Mouse (Mus musculus) heart, embryonic 14.5 days (tissue): ENCODE measurements at regions not wholly inside any gene's neighbourhood (a gene's known extent, or its start where the extent isn't known, plus 50 kb on each side); places are given as distances from the start of the nearest gene placed in this dataset.
"Not testable (repeated sequence)": the region's sequence is repeated elsewhere in the genome, so short reads cannot be mapped to it uniquely, and the experiment has no call there.

Source experiments
- ATAC-seq: fragments of 200-750 bp; cut with Nextera tagmentation; 2 replicates; pipeline ENCODE4 v1.8.0; 2017; ENCODE audit warnings: low read depth, moderate TSS enrichment; ENCODE audit not compliant: insufficient number of reproducible peaks, insufficient read depth, low FRiP score
- H3K27ac ChIP-seq, 2 experiments: fragments of 200-500 bp in 1 of 2; fragments of 300-500 bp in 1 of 2; sonication (generic) in 1 of 2; replicated peaks in 1 of 2; 2 replicates each; pipeline ENCODE4 v1.5.1; 2012 to 2014; ENCODE audit warnings: low read depth in 2 of 2, low read length in 2 of 2, control low read depth in 1 of 2, mild to moderate bottlenecking in 1 of 2, mixed read lengths in 1 of 2; ENCODE audit not compliant: control insufficient read depth in 1 of 2, insufficient read depth in 1 of 2
- H3K27me3 ChIP-seq: fragments of 300-500 bp; sonication (generic); 2 replicates; pipeline ENCODE4 v1.6.1; 2014; ENCODE audit warnings: mild to moderate bottlenecking, low read length, control low read depth; ENCODE audit not compliant: control insufficient read depth, insufficient read depth
- H3K36me3 ChIP-seq: fragments of 300-500 bp; sonication (generic); 2 replicates; pipeline ENCODE4 v1.6.1; 2014; ENCODE audit warnings: mild to moderate bottlenecking, control low read depth, low read length, mixed read lengths; ENCODE audit not compliant: control insufficient read depth, insufficient read depth
- H3K4me1 ChIP-seq, 2 experiments: fragments of 200-500 bp in 1 of 2; fragments of 300-500 bp in 1 of 2; sonication (generic) in 1 of 2; 2 replicates each; pipeline ENCODE4 v1.6.1; 2012 to 2014; ENCODE audit warnings: low read length in 2 of 2, control low read depth in 1 of 2, mixed read lengths in 1 of 2; ENCODE audit not compliant: control insufficient read depth in 2 of 2, insufficient read depth in 2 of 2
- H3K4me2 ChIP-seq: fragments of 300-500 bp; sonication (generic); 2 replicates; pipeline ENCODE4 v1.6.1; 2014; ENCODE audit warnings: mild to moderate bottlenecking, low read length
- H3K4me3 ChIP-seq, 2 experiments: fragments of 200-500 bp in 1 of 2; fragments of 300-500 bp in 1 of 2; sonication (generic) in 1 of 2; 2 replicates each; pipeline ENCODE4 v1.5.1; 2012 to 2014; ENCODE audit warnings: low read length in 2 of 2, mild to moderate bottlenecking in 2 of 2, control low read depth in 1 of 2, low read depth in 1 of 2, moderate library complexity in 1 of 2; ENCODE audit not compliant: control insufficient read depth in 1 of 2, insufficient read depth in 1 of 2
- H3K9ac ChIP-seq: fragments of 300-500 bp; sonication (generic); 2 replicates; pipeline ENCODE4 v1.6.1; 2014; ENCODE audit warnings: mild to moderate bottlenecking, low read length
- H3K9me3 ChIP-seq: fragments of 300-500 bp; sonication (generic); 2 replicates; pipeline ENCODE4 v1.6.1; 2016; ENCODE audit warnings: low read length, control low read depth; ENCODE audit not compliant: control insufficient read depth
- WGBS: fragments of 180-500 bp; shearing (Covaris S2); extraction: QIAGEN DNeasy Blood & Tissue Kit; methylation state at CpG from one replicate; pipeline ENCODE4 v1.1.7; 2014; 5-methylcytosine and 5-hydroxymethylcytosine counted together

GRCm38 (mm10) chr3:34709553-34709952 is 59.3 kb downstream of the Sox2 start:
- H3K27me3 ChIP-seq, result no peaks in the 10 kb centered on the region
- WGBS, result 86% methylated on average over 13 of the region's 13 CpGs
- H3K9ac ChIP-seq, result no peak overlapping the region
- no peak overlapping the region for H3K4me3 ChIP-seq
- H3K4me1 ChIP-seq, result no peaks in the 10 kb centered on the region
- no peak for ATAC-seq
- H3K36me3 ChIP-seq, result no peaks in the 10 kb centered on the region
- no peak overlapping the region for H3K4me2 ChIP-seq
- no peaks in the 10 kb centered on the region for H3K9me3 ChIP-seq
- H3K27ac ChIP-seq, result no peak overlapping the region

- not testable (repeated sequence) for H3K9ac ChIP-seq, H3K9me3 ChIP-seq, H3K4me3 ChIP-seq, H3K4me2 ChIP-seq, ATAC-seq, H3K27me3 ChIP-seq, H3K27ac ChIP-seq, H3K4me1 ChIP-seq, H3K36me3 ChIP-seq
- 87% methylated on average over 7 of the region's 7 CpGs for WGBS
Measured at GRCm38 (mm10) chr3:34712137-34712536, 61.9 kb downstream of the Sox2 start.

DNA sequence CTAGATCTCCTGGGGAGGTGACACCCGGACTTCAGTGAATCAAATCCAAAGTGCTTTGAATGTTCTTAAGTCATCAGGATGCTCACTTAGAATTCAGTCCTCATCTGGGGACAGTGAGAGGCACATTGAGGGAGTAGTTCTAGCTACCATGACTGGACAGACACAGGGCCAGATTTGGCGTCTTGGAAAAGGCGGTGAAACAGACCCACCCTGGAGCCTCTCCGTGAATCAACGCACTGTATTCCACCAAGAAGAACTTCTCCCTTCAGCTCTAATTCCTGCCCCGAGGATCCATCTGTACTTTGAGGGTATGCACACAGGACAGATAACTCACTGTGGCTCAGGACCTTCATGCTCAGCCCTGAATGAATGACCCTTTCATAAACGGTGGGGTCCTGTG is 72.3 kb downstream of the Sox2 start:
- H3K4me2 ChIP-seq, result no peak overlapping the region
- H3K36me3 ChIP-seq, result no peaks in the 10 kb centered on the region
- ATAC-seq, result no peak
- no peaks in the 10 kb centered on the region for H3K4me1 ChIP-seq
- no peaks in the 10 kb centered on the region for H3K27me3 ChIP-seq
- H3K9ac ChIP-seq, result no peak overlapping the region
- H3K27ac ChIP-seq, result no peak overlapping the region
- 75% methylated on average over 7 of the region's 7 CpGs for WGBS
- no peaks in the 10 kb centered on the region for H3K9me3 ChIP-seq
- no peak overlapping the region for H3K4me3 ChIP-seq

- Histone ChIP-seq H3K36me3 (no peaks in the 10 kb centered on the region), H3K4me1 (no peaks in the 10 kb centered on the region), H3K4me2 (no peak overlapping the region), H3K27me3 (no peaks in the 10 kb centered on the region), H3K9ac (no peak overlapping the region), H3K27ac (no peak overlapping the region), H3K9me3 (no peaks in the 10 kb centered on the region), H3K4me3 (no peak overlapping the region)
- ATAC-seq, result no peak
- WGBS, result 85% methylated on average over 12 of the region's 12 CpGs
Measured at GRCm38 (mm10) chr3:34726955-34727354, 76.8 kb downstream of the Sox2 start.

- no peak overlapping the region for H3K27ac ChIP-seq
- no peak overlapping the region for H3K4me3 ChIP-seq
- no peak overlapping the region for H3K4me2 ChIP-seq
- H3K9ac ChIP-seq, result no peak overlapping the region
- H3K4me1 ChIP-seq, result no peaks in the 10 kb centered on the region
- no peaks in the 10 kb centered on the region for H3K27me3 ChIP-seq
- H3K9me3 ChIP-seq, result no peaks in the 10 kb centered on the region
- H3K36me3 ChIP-seq, result no peaks in the 10 kb centered on the region
- ATAC-seq, result no peak
Measured at GRCm38 (mm10) chr3:34728282-34728681, 78.1 kb downstream of the Sox2 start.

DNA sequence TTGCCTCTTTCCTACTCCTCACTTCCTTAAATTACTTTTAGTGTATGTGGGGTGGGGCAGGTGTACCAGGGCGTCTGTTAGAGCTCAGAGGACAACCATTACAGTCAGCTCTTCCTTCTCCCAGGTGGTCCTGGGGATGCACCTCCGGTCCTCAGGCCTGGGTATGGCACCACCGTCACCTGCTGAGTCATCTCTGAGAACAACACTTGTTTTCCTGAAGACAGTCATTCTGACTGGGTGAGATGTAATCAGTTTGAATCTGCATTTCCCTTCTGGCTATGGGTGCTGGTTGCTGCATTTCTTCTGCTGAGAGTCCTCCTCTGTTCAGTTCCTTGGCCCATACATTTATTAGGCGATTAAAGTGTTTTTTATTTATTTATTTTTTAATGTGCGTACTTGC is 84.8 kb downstream of the Sox2 start:
- no peaks in the 10 kb centered on the region for H3K36me3 ChIP-seq
- no peaks in the 10 kb centered on the region for H3K9me3 ChIP-seq
- ATAC-seq, result no peak
- H3K4me3 ChIP-seq, result no peak overlapping the region
- WGBS, result 80% methylated on average over 5 of the region's 5 CpGs
- H3K4me2 ChIP-seq, result no peak overlapping the region
- no peaks in the 10 kb centered on the region for H3K27me3 ChIP-seq
- H3K4me1 ChIP-seq, result no peaks in the 10 kb centered on the region
- H3K27ac ChIP-seq, result no peak overlapping the region
- no peak overlapping the region for H3K9ac ChIP-seq

- H3K9ac ChIP-seq, result no peak overlapping the region
- H3K9me3 ChIP-seq, result no peaks in the 10 kb centered on the region
- WGBS, result 87% methylated on average over 4 of the region's 4 CpGs
- no peaks in the 10 kb centered on the region for H3K27me3 ChIP-seq
- H3K4me3 ChIP-seq, result no peak overlapping the region
- no peaks in the 10 kb centered on the region for H3K4me1 ChIP-seq
- H3K27ac ChIP-seq, result no peak overlapping the region
- no peak overlapping the region for H3K4me2 ChIP-seq
- H3K36me3 ChIP-seq, result no peaks in the 10 kb centered on the region
- no peak for ATAC-seq
Measured at GRCm38 (mm10) chr3:34738001-34738400, 87.8 kb downstream of the Sox2 start.

DNA sequence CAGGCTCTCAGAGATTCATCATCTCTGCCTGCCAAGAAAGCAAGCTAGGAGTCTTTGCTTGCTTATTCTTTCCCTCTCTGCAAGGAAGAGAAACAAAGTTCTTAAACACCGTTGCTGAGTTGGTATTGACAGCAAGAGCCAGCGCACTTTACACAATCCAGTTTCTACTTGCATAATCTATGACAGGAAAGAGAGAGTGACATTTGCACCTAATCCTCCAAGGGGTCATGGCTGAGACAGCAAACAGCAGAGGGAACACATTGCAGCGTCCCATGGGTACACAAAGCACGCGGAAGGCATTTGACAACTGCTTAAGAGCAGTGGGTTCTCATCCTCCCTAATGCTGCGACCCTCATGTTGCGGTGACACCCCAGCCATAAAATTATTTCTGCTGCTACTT is 88.7 kb downstream of the Sox2 start:
- no peak for ATAC-seq
- Histone ChIP-seq H3K9me3 (no peaks in the 10 kb centered on the region), H3K36me3 (no peaks in the 10 kb centered on the region), H3K27ac (no peak overlapping the region), H3K9ac (no peak overlapping the region), H3K4me1 (no peaks in the 10 kb centered on the region), H3K4me2 (no peak overlapping the region), H3K27me3 (no peaks in the 10 kb centered on the region), H3K4me3 (no peak overlapping the region)
- 47% methylated on average over 7 of the region's 7 CpGs for WGBS
